Mouse (Mus musculus): Measurements from ENCODE around the gene Prcc.

GRCm38 (mm10) chr3:87857666-87858065 lies 27.7 kb downstream of the Prcc start:
- TF ChIP-seq CTCF (IDR thresholded peaks at IDR 0.05; ENCODE audit: borderline replicate concordance, insufficient read depth, low read length) (no peak), POLR2A (IDR thresholded peaks at IDR 0.05; ENCODE audit: low read depth, low read length) (no peak)

Data from embryonic fibroblast, embryonic 13.5 days (primary cell).